Mouse (Mus musculus) stomach, embryonic 16.5 days (tissue): ENCODE results near the gene Ankrd23. TPM values are rescaled to one million over a fixed set of nuclear protein-coding genes. Genes with fewer than 3 reads are reported as not detected.

Experiments used
- ATAC-seq: fragments of 200-750 bp; cut with Nextera tagmentation; 2 replicates; pipeline ENCODE4 v1.8.0; 2017; ENCODE audit warnings: moderate number of reproducible peaks, moderate TSS enrichment; ENCODE audit not compliant: insufficient read depth, low FRiP score
- H3K27ac ChIP-seq: fragments of 300-500 bp; sonication (generic); 2 replicates; pipeline ENCODE4 v1.5.1; 2014; ENCODE audit warnings: low read length
- H3K27me3 ChIP-seq: fragments of 300-500 bp; sonication (generic); 2 replicates; pipeline ENCODE4 v1.6.1; 2014; ENCODE audit warnings: low read length, control low read depth, mixed read lengths; ENCODE audit not compliant: control insufficient read depth, insufficient read depth
- H3K36me3 ChIP-seq: fragments of 300-500 bp; sonication (generic); 2 replicates; pipeline ENCODE4 v1.6.1; 2014; ENCODE audit warnings: low read length; ENCODE audit not compliant: control insufficient read depth, insufficient read depth
- H3K4me1 ChIP-seq: fragments of 300-500 bp; sonication (generic); 2 replicates; pipeline ENCODE4 v1.6.1; 2014; ENCODE audit warnings: low read length, control low read depth, mixed read lengths; ENCODE audit not compliant: control insufficient read depth, insufficient read depth
- H3K4me2 ChIP-seq: fragments of 300-500 bp; sonication (generic); 2 replicates; pipeline ENCODE4 v1.6.1; 2014; ENCODE audit warnings: low read depth, low read length, mixed read lengths
- H3K4me3 ChIP-seq: fragments of 300-500 bp; sonication (generic); replicated peaks from 2 replicates; pipeline ENCODE4 v1.5.1; 2014; ENCODE audit warnings: mild to moderate bottlenecking, low read length
- H3K9ac ChIP-seq: fragments of 300-500 bp; sonication (generic); 2 replicates; pipeline ENCODE4 v1.6.1; 2014; ENCODE audit warnings: low read length
- H3K9me3 ChIP-seq: fragments of 300-500 bp; sonication (generic); replicated peaks from 2 replicates; pipeline ENCODE4 v1.6.1; 2016; ENCODE audit warnings: low read length, control low read depth; ENCODE audit not compliant: control insufficient read depth
- WGBS: fragments of 180-500 bp; shearing (Covaris S2); extraction: QIAGEN DNeasy Blood & Tissue Kit; methylation state at CpG from one replicate; pipeline ENCODE4 v1.1.7; 2014; 5-methylcytosine and 5-hydroxymethylcytosine counted together
- polyA plus RNA-seq: library from polyadenylated mRNA; unstranded; fragments of >200 nt; fragmentation: Nextera tagmentation; extraction: Ambion mirVana; gene quantifications from 2 replicates; pipeline ENCODE4 v1.2.1, GENCODE M21; 2015

The Ankrd23 gene
- polyA plus RNA-seq, 1 experiment from 2014 or later, result 21.7 TPM

- H3K9me3 ChIP-seq, result no peaks in the 10 kb centered on the region
- H3K4me1 ChIP-seq, result peaks cover 7% of the 10 kb centered on the region; the same call in 1 of the 2 replicates
- no peaks in the 10 kb centered on the region for H3K27me3 ChIP-seq
- no peak overlapping the region for H3K27ac ChIP-seq
- H3K36me3 ChIP-seq, result peaks cover 15% of the 10 kb centered on the region
- ATAC-seq, result no peak
- no peak overlapping the region for H3K9ac ChIP-seq
- no peak overlapping the region for H3K4me2 ChIP-seq
- 96% methylated on average over 16 of the region's 16 CpGs for WGBS
- H3K4me3 ChIP-seq, result no peak overlapping the region
These were observed 5.2 kb upstream of the Ankrd23 start for GRCm38 (mm10) chr1:36541844-36542243.

DNA sequence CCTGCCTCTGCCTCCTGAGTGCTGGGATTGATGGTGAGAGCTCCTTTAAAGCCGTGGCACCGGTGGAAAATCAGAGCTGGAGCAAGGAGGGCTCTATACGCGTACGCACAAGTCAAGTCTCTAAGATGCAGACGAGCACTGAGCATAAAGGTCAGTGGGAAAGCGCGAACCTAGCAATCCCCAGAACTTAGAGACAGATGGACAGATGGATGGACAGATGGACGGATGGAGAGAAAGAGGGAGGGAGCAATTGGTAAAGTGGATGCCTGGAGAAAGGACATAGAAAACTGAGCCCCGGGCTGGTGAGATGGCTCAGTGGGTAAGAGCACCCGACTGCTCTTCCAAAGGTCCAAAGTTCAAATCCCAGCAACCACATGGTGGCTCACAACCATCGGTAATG lies 4.1 kb upstream of the Ankrd23 start:
- H3K27me3 ChIP-seq, result no peaks in the 10 kb centered on the region
- H3K9ac ChIP-seq, result no peak overlapping the region
- ATAC-seq, result no peak
- no peak overlapping the region for H3K27ac ChIP-seq
- no peak overlapping the region for H3K4me3 ChIP-seq
- 93% methylated on average over 12 of the region's 12 CpGs for WGBS
- H3K4me1 ChIP-seq, result no peaks in the 10 kb centered on the region
- no peaks in the 10 kb centered on the region for H3K9me3 ChIP-seq
- no peak overlapping the region for H3K4me2 ChIP-seq
- H3K36me3 ChIP-seq, result peaks cover 15% of the 10 kb centered on the region

- peaks cover 15% of the 10 kb centered on the region for H3K36me3 ChIP-seq
- H3K27ac ChIP-seq, result no peak overlapping the region
- no peak overlapping the region for H3K9ac ChIP-seq
- H3K27me3 ChIP-seq, result no peaks in the 10 kb centered on the region
- no peak overlapping the region for H3K4me3 ChIP-seq
- H3K4me1 ChIP-seq, result no peaks in the 10 kb centered on the region
- ATAC-seq, result no peak
- H3K9me3 ChIP-seq, result no peaks in the 10 kb centered on the region
- H3K4me2 ChIP-seq, result no peak overlapping the region
- WGBS, result 83% methylated on average over 11 of the region's 11 CpGs
These were observed 3.4 kb upstream of the Ankrd23 start for GRCm38 (mm10) chr1:36540132-36540531.

GRCm38 (mm10) chr1:36539186-36539585 lies 2.5 kb upstream of the Ankrd23 start, which contains the start of gene Gm42417:
Gm42417 (minus strand) TSS chr1:36539429.
- Histone ChIP-seq H3K9ac (no peak within 1 kb of the TSS), H3K27ac (no peak within 1 kb of the TSS)

GRCm38 (mm10) chr1:36538727-36539126 lies 2.0 kb upstream of the Ankrd23 start:
- Histone ChIP-seq H3K27ac (no peak overlapping the region), H3K9ac (no peak overlapping the region), H3K9me3 (no peaks in the 10 kb centered on the region), H3K36me3 (peaks cover 15% of the 10 kb centered on the region), H3K4me3 (no peak overlapping the region), H3K4me2 (no peak overlapping the region), H3K4me1 (no peaks in the 10 kb centered on the region; the same call in 1 of the 2 replicates), H3K27me3 (no peaks in the 10 kb centered on the region)
- WGBS, result 72% methylated on average over 4 of the region's 4 CpGs
- no peak for ATAC-seq

More at GRCm38 (mm10) chr1:36539186-36539585, 2.5 kb upstream of the Ankrd23 start, which contains the start of gene Gm42417:
- Histone ChIP-seq H3K9me3 (no peaks in the 10 kb centered on the region), H3K4me3 (no peak within 1 kb of the TSS), H3K27me3 (no peaks in the 10 kb centered on the region), H3K36me3 (peaks cover 15% of the 10 kb centered on the region), H3K4me1 (no peaks in the 10 kb centered on the region; the same call in 1 of the 2 replicates), H3K4me2 (no peak within 1 kb of the TSS)
- peak; percentile 78 for ATAC-seq
- 44% methylated on average over 9 of the region's 9 CpGs for WGBS

- H3K4me1 ChIP-seq, result no peaks in the 10 kb centered on the region; the same call in none of the 2 replicates
- peaks cover 5% of the 10 kb centered on the region for H3K36me3 ChIP-seq
- no peak overlapping the region for H3K4me2 ChIP-seq
- H3K9ac ChIP-seq, result no peak overlapping the region
- H3K27ac ChIP-seq, result no peak overlapping the region
- 52% methylated on average over 8 of the region's 8 CpGs for WGBS
- no peaks in the 10 kb centered on the region for H3K27me3 ChIP-seq
- H3K4me3 ChIP-seq, result no peak overlapping the region
- no peak for ATAC-seq
- H3K9me3 ChIP-seq, result no peaks in the 10 kb centered on the region
These were observed 320 bp downstream of the Ankrd23 start for GRCm38 (mm10) chr1:36536397-36536728.

DNA sequence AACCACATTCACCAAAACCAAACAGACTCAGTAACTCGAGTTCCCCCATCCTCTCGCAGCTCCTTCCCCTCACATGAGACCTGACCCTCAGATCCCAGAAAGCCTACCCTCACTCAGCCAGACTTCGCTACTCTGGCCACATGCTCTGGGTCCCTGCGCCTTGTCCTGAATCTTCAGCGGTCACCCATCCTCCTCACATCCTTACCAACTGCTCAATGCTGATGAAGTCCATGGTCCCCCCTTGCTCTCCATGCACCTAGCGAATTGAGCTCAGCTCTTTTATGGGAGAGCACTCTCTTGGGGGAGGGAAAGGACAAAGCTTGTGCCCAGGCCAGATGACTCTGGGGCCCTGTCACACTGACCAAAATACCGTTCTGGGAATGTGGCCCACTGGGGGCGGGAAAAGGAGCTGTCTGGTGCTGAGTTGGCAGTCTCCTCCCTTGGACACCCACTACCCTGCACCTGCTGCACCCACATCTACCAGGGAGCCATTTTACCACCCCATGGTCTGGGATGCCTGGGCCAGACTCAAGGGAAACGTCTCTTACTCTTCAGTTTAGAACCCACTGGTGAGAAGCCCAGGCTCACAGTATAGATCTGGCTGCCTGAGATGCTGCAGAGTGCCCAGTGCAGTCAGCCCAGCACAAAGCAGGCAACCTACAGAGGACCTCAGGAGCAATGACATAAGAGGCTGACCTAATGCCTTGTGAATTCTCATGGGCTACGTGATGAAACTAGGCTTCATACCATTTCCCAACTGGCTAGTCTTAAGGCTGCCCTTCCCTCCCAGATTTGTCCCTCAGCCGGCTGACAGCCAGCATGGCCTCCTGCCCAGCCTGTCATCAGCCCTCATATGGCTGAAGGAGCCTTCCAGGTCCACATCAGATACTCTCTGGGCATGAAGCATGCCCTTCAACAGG lies 946 bp downstream of the Ankrd23 start:
- Histone ChIP-seq H3K4me1 (no peaks in the 10 kb centered on the region; the same call in none of the 2 replicates), H3K4me2 (no peak overlapping the region), H3K4me3 (no peak overlapping the region), H3K9me3 (no peaks in the 10 kb centered on the region), H3K9ac (no peak overlapping the region), H3K27me3 (no peaks in the 10 kb centered on the region), H3K27ac (no peak overlapping the region), H3K36me3 (0 out of 2 replicates have a peak, but pooled peaks cover 3% of the 10 kb centered on the region)
- 77% methylated on average over 11 of the region's 11 CpGs for WGBS
- no peak for ATAC-seq

DNA sequence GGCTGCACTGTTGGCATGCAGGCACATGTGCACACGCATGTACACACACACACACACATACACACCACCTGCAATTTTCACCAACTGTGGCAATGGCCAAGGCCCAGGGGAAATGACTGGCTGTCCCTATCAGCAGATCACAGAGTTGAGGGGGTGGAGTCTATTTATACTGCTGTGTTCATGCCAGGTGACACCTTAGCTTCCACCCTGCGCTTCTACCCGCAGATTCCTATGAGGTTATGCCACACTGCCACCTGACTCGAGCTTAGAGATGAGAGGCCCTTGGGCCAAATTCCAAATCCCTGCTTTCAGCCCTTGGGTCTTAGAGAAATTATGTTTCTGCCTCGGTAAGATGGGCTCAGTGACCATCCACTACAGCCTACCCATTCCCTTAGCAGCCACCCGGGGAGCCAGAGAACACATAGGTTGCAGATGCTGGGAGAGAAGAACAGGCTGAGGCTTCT lies 2.1 kb downstream of the Ankrd23 start:
- Histone ChIP-seq H3K36me3 (0 out of 2 replicates have a peak, but pooled peaks cover 3% of the 10 kb centered on the region), H3K4me3 (no peak overlapping the region), H3K27ac (no peak overlapping the region), H3K9me3 (no peaks in the 10 kb centered on the region), H3K9ac (no peak overlapping the region), H3K4me1 (no peaks in the 10 kb centered on the region; the same call in none of the 2 replicates), H3K4me2 (no peak overlapping the region), H3K27me3 (no peaks in the 10 kb centered on the region)
- WGBS, result 63% methylated on average over 6 of the region's 6 CpGs
- ATAC-seq, result no peak

DNA sequence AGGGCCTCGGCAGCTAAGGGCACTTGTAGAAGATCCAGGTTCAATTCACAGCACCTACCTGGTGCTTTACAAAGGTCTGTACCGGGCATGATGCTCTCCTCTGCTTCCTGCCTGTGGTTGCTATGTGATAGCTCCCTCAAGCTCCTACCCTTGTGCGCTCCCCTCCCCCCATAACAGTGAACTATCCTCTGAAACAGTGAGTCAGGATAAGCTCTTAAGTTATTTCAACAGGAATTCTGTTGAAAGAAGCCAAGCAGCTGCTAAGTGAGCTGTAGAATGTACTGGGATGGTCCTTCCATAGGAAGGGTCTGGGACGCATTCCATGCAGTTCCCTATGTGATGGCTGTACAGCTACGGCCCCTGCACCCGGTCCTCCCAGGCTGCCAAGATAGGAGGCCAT lies 3.1 kb downstream of the Ankrd23 start:
- Histone ChIP-seq H3K4me2 (no peak overlapping the region), H3K9ac (no peak overlapping the region), H3K4me3 (no peak overlapping the region), H3K4me1 (no peaks in the 10 kb centered on the region; the same call in none of the 2 replicates), H3K27me3 (no peaks in the 10 kb centered on the region), H3K36me3 (0 out of 2 replicates have a peak, but pooled peaks cover 3% of the 10 kb centered on the region), H3K27ac (no peak overlapping the region), H3K9me3 (no peaks in the 10 kb centered on the region)
- no peak for ATAC-seq
- WGBS, result 70% methylated on average over 6 of the region's 6 CpGs
